Mouse (Mus musculus) cerebellum, adult 11-12 months (tissue): ENCODE data around the gene Npdc1.
"Not testable (repeated sequence)": the region's sequence is repeated elsewhere in the genome, so short reads cannot be mapped to it uniquely, and the experiment has no call there.

Experiments
- DNase-seq: peaks from one replicate; pipeline ENCODE4 v3.0.0; 2022

Gene Npdc1

DNA sequence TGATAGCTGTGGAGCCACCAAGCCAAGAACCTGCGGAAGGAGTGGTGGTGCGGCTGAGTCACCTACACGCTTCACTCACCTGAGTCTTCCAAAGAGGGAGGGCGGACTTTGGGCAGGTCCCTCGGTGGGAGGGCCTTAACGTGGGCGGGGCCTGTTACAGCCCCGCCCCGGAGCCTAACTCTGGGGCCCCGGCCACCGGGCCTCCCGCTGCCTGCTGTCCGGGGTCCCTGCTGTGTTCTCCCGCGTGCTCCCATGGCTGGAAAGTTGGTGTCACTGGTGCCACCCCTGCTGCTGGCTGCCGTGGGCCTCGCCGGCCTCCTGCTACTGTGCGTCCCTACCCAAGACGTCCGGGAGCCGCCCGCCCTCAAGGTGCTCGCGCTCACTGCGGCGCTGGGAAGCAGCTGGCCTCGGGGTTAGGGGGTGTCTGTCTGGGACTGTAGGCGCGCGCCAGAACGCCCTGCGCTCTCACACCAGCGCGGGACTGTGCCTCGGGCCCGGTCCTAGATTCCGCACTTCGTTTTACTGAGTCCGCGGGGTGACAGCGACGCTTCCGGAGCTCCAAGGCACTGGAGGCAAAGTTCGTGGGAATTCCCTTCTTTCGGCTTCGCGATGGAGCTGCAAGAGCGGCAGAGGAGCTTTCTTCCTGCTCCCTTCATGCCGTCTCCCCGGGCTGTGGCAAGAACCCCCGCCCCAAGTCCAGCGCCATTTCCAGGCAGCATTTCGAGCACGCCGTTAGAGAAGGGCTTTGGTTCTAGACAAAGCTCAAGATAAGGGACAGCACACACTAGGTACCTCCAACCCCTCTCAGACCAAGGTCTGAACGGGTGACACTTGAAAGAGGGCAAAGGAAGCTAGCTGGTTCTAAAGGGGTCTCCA lies 3.2 kb upstream of the Npdc1 start, which contains the start of gene Entpd2:
Gene Entpd2 (plus strand): TSS at position 154 of the 876 bp plus-strand sequence.
- DNase-seq, result peak; percentile 65

DNA sequence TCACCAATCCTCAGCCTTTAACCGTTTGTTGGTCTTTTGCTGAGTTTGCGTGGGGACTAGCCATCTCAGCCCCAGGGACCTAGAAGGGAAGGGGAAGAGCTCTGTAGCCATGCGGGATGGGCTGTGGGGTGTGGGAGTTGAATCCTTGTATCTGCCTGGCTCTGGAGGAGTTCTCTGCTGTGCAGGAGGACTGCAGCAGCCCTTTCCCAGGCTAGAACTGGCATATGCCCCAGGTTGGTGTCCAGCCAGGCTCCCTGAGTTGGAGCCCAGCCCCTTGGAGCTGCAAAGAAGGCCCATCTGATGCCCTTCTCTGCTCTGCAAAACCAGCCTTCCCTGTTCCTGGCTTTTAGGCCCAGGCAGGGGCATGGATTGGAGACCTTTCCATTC lies 2.6 kb upstream of the Npdc1 start:
- DNase-seq, result peak; percentile 85

- peak; percentile 33 for DNase-seq
These were observed 2.1 kb upstream of the Npdc1 start for GRCm38 (mm10) chr2:25397010-25397409.

DNA sequence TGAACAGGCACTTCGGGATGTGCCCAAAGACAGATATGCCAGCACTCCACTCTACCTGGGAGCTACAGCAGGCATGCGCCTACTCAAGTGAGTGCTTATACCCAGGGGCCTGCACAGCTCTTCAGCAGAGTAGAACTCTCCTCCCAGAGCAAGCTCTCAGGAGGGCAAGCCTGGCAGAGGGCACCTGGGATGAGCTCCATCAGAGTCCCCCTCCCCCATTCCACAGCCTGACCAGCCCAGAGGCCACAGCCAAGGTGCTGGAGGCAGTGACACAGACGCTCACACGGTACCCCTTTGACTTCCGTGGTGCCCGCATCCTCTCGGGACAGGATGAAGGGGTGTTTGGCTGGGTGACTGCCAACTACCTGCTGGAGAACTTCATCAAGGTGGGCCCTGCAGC lies 1.1 kb upstream of the Npdc1 start:
- DNase-seq, result peak; percentile 46

DNA sequence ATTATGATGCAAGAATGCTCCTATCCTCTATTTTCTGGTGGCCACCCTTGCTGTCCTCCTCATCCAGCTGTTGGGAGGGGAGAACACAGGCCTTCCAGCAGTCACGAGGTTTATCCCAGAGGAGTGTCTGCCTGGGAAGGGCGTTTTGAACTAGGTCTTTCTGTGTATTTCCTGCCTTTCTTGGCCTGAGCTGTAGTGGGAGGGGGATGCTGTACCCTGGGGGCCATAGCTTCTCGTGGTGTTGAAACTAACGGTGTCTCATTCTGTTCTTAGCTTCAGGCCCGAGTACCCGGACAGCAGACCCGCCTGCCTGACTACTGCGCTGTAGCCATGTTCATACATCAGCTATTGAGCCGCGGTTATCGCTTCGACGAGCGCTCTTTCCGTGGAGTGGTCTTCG lies 1.1 kb downstream of the Npdc1 start:
- no peak for DNase-seq

DNA sequence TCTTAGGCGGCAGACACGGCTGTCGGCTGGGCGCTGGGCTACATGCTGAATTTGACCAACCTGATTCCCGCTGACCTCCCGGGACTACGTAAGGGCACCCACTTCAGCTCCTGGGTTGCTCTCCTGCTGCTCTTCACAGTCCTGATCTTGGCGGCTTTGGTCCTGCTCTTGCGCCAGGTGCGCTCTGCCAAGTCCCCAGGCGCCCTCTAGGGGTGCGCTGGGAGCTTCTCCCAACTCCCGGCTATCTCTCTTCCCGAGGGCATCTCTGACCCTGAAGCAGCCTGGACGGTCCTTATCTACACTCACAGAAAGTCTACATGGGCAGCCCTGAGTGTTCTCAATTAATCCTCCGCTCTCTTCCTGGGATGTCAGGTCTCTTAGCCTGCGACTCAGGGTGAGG lies 1.6 kb downstream of the Npdc1 start:
- DNase-seq, result peak; percentile 78

DNA sequence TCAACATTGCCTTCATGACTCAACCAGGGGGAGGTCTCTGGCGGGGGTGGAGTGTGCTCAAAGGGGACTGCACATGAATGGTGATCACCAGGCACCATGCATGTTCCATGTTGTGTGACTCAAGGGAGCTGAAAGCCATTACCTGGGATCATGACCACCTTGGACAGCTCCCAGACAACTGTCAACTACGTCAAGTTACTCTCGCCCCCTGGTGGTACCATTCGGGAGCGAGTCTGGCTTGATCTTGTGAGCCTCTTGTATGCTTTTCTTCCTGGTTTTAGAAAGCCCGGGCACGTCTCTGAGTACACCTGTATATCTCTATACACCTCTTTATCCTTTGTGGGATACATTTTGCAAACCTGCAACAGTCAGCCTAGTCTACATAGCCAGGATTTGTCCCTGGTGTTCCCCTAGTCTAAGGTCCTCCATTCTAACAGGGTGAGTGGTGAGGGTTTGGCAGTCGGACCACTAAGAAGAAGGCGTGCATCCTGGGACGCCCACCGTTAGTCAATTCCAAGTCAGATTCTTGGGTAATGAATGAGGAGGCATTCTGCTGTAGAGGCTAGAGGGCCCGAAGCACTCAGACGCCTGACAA lies 3.3 kb downstream of the Npdc1 start:
- peak; percentile 80 for DNase-seq

GRCm38 (mm10) chr2:25402972-25403601 lies 3.9 kb downstream of the Npdc1 start:
- DNase-seq, result peak; percentile 91

DNA sequence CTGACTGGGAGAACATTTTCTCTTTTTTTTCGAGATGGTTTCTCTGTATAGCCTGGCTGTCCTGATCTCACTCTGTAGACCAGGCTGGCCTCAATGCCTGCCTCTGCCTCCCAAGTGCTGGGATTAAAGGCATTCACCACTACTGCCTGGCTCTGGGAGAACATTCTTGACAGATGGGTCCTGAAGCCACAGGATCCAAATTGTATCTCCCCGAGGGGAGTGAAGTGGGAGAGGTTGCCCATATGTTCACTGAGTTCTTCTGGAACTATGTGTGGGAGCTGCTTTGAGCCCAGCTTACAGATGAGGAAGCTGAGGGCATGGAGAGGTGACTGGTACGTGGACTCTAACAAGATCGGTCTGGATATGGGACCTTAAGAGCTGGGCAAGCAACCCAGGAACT lies 4.8 kb downstream of the Npdc1 start:
- DNase-seq, result no peak

DNA sequence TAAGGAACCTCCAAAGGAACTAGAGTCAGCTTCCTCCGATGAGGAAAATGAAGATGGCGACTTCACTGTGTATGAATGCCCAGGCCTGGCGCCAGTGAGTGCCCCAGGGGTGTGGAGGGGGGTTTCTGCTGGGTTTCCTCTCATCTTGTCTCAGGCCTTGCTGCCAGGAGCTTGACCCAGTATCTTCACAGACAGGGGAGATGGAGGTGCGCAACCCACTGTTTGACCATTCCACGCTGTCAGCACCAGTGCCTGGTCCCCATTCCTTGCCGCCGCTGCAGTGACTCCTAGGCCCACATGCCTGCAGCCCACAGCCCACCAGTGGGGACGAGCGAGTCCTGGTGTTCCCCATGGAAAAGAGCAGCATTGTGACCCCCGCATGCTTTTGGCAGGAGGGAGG lies 9.8 kb downstream of the Npdc1 start:
- DNase-seq, result peak; percentile 20

GRCm38 (mm10) chr2:25413436-25413835 lies 14.3 kb downstream of the Npdc1 start:
- not testable (repeated sequence) for DNase-seq

DNA sequence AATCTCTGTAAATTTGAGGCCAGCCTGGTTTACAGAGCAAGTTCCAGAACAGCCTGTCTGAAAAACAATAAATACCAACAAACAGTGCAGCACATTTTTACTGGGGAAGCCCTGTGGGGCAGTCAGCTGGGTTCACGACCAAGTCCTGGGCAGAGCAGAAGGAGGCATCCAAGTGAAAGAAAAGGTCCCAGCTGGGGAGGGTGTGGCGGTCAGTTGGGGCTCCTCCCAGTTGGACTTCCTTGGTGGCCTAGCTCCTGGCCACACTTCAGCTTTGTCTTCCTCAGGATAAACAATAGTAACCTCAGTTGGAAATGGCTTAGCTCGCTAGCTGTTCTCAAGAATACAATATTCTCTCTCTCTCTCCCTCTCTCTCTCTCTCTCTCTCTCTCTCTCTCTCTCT lies 18.3 kb downstream of the Npdc1 start:
- DNase-seq, result peak; percentile 31

DNA sequence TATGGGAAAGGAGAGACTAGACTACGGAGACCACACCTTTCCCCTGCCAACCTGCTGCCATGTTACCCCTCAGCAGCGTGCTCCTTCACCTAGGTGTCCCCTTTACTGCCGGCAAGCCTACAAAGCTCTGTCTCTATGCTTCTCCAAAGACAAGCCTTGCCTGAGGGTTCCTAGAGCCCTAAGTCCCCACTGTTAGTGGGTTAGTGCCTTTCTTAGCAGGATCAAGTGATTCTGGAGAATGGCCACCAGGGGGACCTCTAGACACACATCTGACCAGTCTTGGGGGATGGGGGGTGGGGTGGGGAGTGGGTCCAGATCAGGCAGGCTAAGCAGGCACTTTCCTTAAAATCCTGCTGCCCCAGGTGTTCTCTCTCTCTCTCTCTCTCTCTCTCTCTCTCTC lies 22.7 kb downstream of the Npdc1 start:
- DNase-seq, result peak; percentile 56

DNA sequence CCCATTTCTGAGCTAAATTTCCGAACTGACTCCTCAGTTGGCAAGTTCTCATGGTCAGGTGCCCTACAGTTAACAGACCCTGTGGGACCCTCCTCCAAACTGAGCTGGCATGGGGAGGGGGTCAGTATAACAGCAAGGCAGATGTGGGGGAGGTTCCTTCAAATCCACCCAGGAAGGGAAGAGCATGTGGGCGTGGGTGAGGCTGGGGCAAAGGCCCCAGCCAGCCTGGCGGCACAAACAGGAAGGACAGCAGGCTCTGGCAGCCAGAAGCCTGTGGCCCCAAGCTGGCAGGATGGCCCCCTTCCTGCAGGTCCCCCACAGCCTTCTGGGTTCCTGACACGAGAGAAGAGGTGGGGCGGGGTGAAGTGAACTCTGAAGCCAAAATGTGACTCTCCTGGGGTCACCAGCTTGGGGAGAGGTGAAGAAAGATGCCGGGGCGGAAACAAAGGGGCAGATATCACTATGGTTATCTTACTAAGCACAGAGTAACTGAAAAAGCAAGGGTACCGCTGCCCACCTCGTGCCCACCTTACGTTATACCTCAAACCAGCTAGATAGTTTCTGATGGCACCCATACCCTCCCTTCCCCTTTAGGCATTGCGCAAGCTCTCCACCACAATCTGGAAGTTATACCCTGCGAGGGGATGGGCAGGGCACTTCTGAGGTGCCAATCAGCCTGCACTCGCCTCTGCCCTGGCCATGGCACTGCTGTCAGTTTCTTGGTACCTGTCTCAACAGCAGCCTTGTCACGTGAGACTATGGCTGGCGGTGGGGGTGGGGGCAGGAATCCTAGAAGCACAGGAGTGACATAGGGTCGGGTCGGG lies 23.6 kb downstream of the Npdc1 start, which contains the start of gene Fut7:
Gene Fut7 (plus strand): TSS at position 681 of the 824 bp plus-strand sequence.
- peak; percentile 65 for DNase-seq

GRCm38 (mm10) chr2:25423626-25424025 lies 24.5 kb downstream of the Npdc1 start:
- DNase-seq, result peak; percentile 40

DNA sequence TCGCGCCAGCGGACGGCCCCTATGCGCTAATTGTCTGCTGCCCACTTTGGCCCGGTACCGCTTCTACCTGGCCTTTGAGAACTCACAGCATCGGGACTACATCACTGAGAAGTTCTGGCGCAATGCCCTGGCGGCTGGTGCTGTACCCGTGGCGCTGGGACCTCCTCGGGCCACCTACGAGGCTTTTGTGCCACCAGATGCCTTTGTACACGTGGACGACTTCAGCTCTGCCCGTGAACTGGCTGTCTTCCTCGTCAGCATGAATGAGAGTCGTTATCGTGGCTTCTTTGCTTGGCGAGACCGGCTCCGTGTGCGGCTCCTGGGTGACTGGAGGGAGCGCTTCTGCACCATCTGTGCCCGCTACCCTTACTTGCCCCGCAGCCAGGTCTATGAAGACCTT lies 26.3 kb downstream of the Npdc1 start:
- peak; percentile 73 for DNase-seq

GRCm38 (mm10) chr2:25426721-25427191 lies 27.6 kb downstream of the Npdc1 start:
- DNase-seq, result peak; percentile 74

GRCm38 (mm10) chr2:25427256-25427655 lies 28.1 kb downstream of the Npdc1 start:
- DNase-seq, result peak; percentile 53

DNA sequence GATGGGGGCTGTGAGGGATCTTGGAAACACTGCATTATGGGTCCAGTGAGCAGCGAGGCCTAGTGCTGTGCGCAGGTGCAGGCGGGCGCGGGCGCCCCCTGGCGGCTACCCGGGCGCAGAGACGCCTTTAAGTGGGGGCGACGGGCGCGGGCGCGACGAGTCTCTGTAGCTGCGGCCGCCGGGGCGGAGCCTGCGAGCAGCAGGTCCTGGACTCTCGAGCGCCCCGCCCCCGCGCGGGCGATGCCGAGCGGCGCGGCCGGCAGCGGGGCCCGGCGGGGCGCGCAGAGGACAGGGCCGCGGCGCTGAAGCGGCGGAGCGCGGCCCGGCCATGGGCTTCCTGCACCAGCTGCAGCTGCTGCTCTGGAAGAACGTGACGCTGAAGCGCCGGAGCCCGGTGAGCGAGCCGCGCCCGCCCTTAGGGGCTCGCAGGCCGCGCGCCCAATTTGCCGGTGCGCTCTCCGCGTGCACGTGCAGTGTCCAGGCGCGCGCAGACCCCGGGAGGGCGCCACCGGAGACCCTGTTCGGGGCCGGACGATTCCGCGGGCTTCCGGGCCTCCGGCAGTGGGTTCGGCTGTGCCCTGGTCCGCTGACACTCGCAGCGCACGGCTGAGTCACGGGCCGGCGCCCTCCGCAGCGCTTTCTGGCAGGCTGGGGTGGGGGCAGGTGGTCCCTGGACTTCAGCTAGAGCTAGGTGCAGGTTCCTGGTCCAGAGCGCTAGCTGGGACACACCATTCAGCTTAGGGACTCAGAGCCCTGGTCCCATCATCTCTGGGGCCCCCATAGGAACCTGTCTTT lies 29.5 kb downstream of the Npdc1 start, which contains the start of gene Abca2:
Gene Abca2 (plus strand): TSS at position 262 of the 795 bp plus-strand sequence.
- peak; percentile 98 for DNase-seq

GRCm38 (mm10) chr2:25429435-25430180 lies 30.5 kb downstream of the Npdc1 start:
- peak; percentile 83 for DNase-seq
